Mouse (Mus musculus): ENCODE data around the gene Kmo. TPM values are rescaled to one million over a fixed set of nuclear protein-coding genes. Genes with fewer than 3 reads are reported as not detected.

Gene Kmo
- polyA plus RNA-seq, 1 experiment, result 11.4 TPM

DNA sequence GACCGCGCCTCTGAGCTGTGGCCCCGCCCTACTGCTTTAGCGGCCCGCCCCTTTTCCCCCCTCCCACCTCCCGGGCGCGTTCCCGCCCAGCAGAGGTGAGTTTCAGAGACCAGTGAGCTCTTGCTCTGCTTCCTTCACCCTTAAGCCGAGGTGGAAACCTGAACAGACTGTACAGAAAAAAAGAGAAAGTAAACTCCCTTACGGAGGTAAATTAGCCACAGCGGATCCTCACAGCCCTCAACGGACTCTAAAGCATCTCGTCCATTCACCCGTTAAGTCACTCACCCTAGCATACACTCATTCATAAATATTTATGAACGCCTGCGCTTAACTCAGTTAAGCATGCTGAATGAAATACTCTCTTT, 72.8 kb downstream of the Kmo start:
- no peaks in the 10 kb centered on the region for H3K4me1 ChIP-seq (ENCODE audit: control insufficient read depth, insufficient read depth, low read length)
- no peak for TF ChIP-seq CTCF (IDR thresholded peaks at IDR 0.05; ENCODE audit: control insufficient read depth, insufficient read depth, low read length)
- no peak for TF ChIP-seq POLR2A (IDR thresholded peaks at IDR 0.05; ENCODE audit: borderline replicate concordance, control insufficient read depth, low read depth, low read length)
- WGBS, result under 1% methylated on average over 17 of the region's 17 CpGs
- H3K27ac ChIP-seq (ENCODE audit: control insufficient read depth, insufficient read depth, low read depth, low read length, poor library complexity), result no peak overlapping the region
- peak overlapping the region; percentile 65 for H3K4me3 ChIP-seq (replicated peaks; ENCODE audit: control insufficient read depth, low read depth, low read length)

DNA sequence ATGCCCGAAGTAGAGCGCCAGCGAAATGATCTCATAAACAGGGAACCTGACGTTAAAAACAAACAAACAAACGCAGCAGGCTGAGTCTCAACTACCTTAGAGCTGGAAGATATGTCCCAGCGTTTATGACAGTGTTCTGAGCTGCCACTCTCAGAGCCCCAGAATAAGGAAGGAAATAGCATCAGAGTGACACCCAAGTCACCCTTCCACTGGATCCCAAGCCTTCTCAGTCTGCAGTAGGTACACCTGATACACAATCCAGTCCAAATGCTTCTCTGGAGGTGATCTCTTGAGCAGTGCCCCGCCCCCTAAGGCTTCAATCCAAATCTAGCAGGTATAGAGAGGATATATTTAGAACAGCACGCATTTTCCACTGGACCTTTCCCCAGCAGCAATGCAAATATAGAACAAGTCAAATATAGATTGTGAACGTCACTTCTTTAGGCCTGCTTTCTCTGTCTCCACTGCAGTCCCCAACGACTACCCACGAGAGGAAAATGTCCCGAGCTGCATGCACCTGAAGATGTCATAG, 73.3 kb downstream of the Kmo start:
- H3K4me3 ChIP-seq (replicated peaks; ENCODE audit: control insufficient read depth, low read depth, low read length), result no peak overlapping the region
- 33% methylated on average over 12 of the region's 12 CpGs for WGBS
- H3K27ac ChIP-seq (ENCODE audit: control insufficient read depth, insufficient read depth, low read depth, low read length, poor library complexity), result no peak overlapping the region
- H3K4me1 ChIP-seq (ENCODE audit: control insufficient read depth, insufficient read depth, low read length), result no peaks in the 10 kb centered on the region
- TF ChIP-seq POLR2A (IDR thresholded peaks at IDR 0.05; ENCODE audit: borderline replicate concordance, control insufficient read depth, low read depth, low read length) (no peak), CTCF (IDR thresholded peaks at IDR 0.05; ENCODE audit: control insufficient read depth, insufficient read depth, low read length) (no peak)

DNA sequence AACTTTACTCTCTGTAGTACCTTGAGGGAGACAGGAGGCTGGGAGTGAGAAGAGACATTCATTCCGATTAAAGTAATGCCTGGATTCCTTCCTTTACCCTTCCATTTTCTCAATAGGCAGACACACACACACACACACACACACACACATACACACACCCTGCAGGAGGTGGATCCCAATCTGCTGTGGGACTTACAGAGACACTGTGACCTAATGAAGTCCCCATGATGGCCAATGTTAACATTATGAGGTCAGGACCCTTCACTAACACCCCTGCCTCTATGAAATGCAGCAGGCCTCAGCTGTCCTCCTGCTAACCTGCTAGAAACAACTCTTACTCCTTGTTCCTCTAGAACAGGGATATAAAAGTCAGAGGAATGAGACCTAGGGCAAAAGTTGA, 78.1 kb downstream of the Kmo start, which contains the start of gene Wdr64:
TSS of gene Wdr64 (plus strand) at position 301 of the 400 bp plus-strand sequence.
- no peak within 1 kb of the TSS for H3K4me3 ChIP-seq (replicated peaks; ENCODE audit: control insufficient read depth, low read depth, low read length)
- WGBS, result 82% methylated on average over 1 of the region's 1 CpGs
- H3K4me1 ChIP-seq (ENCODE audit: control insufficient read depth, insufficient read depth, low read length), result no peaks in the 10 kb centered on the region
- H3K27ac ChIP-seq (ENCODE audit: control insufficient read depth, insufficient read depth, low read depth, low read length, poor library complexity), result no peak within 1 kb of the TSS
- TF ChIP-seq CTCF (IDR thresholded peaks at IDR 0.05; ENCODE audit: control insufficient read depth, insufficient read depth, low read length), result no peak
- no peak for TF ChIP-seq POLR2A (IDR thresholded peaks at IDR 0.05; ENCODE audit: borderline replicate concordance, control insufficient read depth, low read depth, low read length)

DNA sequence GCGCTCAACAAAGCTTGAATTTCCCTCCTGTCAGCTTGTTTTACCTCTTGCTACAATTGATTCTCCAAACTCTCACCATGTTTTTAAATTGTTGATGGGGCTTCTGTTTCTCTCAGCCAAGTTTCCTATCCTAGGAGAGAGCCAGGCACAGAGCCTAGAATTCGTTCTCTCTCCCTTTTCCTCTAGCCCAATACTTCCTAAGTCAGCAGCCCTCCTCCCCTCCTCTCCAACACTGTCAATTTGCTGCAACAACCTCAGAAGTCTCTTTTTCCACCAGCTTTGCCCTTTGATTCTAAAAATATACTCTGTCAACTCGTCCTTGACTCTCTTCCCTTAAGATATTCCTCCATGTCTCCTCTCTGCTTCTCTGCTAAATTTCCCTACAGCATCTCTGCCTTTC, 79.2 kb downstream of the Kmo start:
- no peak overlapping the region for H3K4me3 ChIP-seq (replicated peaks; ENCODE audit: control insufficient read depth, low read depth, low read length)
- 51% methylated on average over 3 of the region's 3 CpGs for WGBS
- TF ChIP-seq CTCF (IDR thresholded peaks at IDR 0.05; ENCODE audit: control insufficient read depth, insufficient read depth, low read length) (no peak), POLR2A (IDR thresholded peaks at IDR 0.05; ENCODE audit: borderline replicate concordance, control insufficient read depth, low read depth, low read length) (no peak)
- no peaks in the 10 kb centered on the region for H3K4me1 ChIP-seq (ENCODE audit: control insufficient read depth, insufficient read depth, low read length)
- H3K27ac ChIP-seq (ENCODE audit: control insufficient read depth, insufficient read depth, low read depth, low read length, poor library complexity), result no peak overlapping the region

DNA sequence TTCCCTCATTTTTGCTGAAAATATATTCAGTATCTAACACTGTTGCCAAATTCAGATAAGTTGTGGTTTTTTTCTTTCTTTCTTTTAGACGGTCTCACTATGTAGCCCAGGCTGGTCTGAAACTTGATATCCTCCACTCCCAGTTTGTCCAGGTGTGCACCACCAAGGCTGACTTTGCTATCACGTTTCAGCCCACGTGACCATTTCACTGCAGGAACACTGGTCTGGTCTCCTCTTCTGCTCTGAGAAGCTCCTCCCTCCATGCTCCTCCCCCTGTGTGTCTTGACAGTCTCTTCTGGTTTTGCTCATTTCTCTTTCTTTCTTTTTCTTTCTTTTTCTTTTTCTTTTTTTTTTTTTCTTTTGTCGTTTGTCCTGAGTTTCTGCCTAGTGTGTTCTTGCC, 79.6 kb downstream of the Kmo start:
- no peaks in the 10 kb centered on the region for H3K4me1 ChIP-seq (ENCODE audit: control insufficient read depth, insufficient read depth, low read length)
- no peak overlapping the region for H3K4me3 ChIP-seq (replicated peaks; ENCODE audit: control insufficient read depth, low read depth, low read length)
- 19% methylated on average over 4 of the region's 4 CpGs for WGBS
- H3K27ac ChIP-seq (ENCODE audit: control insufficient read depth, insufficient read depth, low read depth, low read length, poor library complexity), result no peak overlapping the region
- TF ChIP-seq CTCF (IDR thresholded peaks at IDR 0.05; ENCODE audit: control insufficient read depth, insufficient read depth, low read length) (no peak), POLR2A (IDR thresholded peaks at IDR 0.05; ENCODE audit: borderline replicate concordance, control insufficient read depth, low read depth, low read length) (no peak)

DNA sequence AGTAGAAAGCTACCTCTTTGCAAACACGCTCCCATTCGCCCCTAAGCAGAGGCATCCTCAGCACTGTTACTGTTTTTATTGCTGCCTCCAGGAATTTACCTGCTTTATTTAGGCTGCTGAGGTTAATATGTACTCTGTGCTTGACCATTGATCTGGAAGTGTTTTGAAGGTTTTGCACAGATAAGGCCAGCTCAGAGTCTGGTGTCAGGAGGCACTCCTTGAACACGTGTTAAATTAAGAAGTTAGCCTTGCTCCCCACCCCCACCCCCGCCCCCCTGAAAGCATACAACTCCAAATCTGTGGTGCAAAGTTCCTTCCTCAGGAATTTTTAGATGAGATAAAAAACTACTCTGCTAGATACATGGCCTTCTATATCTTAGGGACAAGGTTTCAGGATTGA, 81.0 kb downstream of the Kmo start:
- no peak overlapping the region for H3K4me3 ChIP-seq (replicated peaks; ENCODE audit: control insufficient read depth, low read depth, low read length)
- H3K27ac ChIP-seq (ENCODE audit: control insufficient read depth, insufficient read depth, low read depth, low read length, poor library complexity), result no peak overlapping the region
- WGBS, result 64% methylated on average over 4 of the region's 4 CpGs
- TF ChIP-seq CTCF (IDR thresholded peaks at IDR 0.05; ENCODE audit: control insufficient read depth, insufficient read depth, low read length) (no peak), POLR2A (IDR thresholded peaks at IDR 0.05; ENCODE audit: borderline replicate concordance, control insufficient read depth, low read depth, low read length) (no peak)
- H3K4me1 ChIP-seq (ENCODE audit: control insufficient read depth, insufficient read depth, low read length), result no peaks in the 10 kb centered on the region

DNA sequence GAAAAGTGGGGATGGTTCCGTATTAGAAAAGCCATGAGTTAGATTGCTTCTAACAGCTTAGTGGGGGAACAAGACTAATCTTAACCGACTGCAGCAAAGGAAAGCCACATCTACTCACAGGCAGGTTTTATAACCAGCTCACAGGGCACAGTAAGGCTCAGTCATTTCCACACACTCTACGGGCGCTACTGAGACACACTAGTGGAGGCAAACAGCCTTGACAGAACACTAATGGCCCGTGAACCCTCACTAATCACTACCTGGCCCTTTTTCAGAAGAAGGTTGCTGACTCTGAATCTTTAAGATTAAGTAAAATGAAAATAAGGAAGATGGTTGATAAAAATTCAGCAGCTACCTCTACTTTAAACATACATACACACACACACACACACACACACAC, 87.4 kb downstream of the Kmo start:
- Histone ChIP-seq H3K4me1 (ENCODE audit: control insufficient read depth, insufficient read depth, low read length) (no peaks in the 10 kb centered on the region), H3K4me3 (replicated peaks; ENCODE audit: control insufficient read depth, low read depth, low read length) (no peak overlapping the region), H3K27ac (ENCODE audit: control insufficient read depth, insufficient read depth, low read depth, low read length, poor library complexity) (no peak overlapping the region)
- 52% methylated on average over 5 of the region's 5 CpGs for WGBS
- no peak for TF ChIP-seq CTCF (IDR thresholded peaks at IDR 0.05; ENCODE audit: control insufficient read depth, insufficient read depth, low read length)
- TF ChIP-seq POLR2A (IDR thresholded peaks at IDR 0.05; ENCODE audit: borderline replicate concordance, control insufficient read depth, low read depth, low read length), result no peak

DNA sequence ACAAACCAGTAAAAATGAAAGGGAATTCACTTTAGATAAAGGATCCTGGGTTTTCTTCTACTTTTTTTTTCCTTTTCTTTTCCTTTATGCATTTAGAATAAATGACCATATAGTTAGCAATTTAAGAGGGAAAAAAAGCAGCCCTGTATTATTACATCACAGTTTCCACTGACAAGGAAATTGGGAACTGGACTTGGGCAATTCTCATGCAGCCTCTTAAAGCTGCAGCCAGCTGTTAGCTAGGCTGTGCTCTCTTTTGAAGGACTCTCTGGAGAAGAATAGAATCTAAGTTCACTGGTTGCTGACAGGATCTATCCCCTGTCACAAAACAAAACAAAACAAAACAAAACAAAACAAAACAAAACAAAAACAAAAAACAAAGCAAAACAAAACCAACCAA, 87.8 kb downstream of the Kmo start:
- TF ChIP-seq CTCF (IDR thresholded peaks at IDR 0.05; ENCODE audit: control insufficient read depth, insufficient read depth, low read length) (no peak), POLR2A (IDR thresholded peaks at IDR 0.05; ENCODE audit: borderline replicate concordance, control insufficient read depth, low read depth, low read length) (no peak)
- Histone ChIP-seq H3K27ac (ENCODE audit: control insufficient read depth, insufficient read depth, low read depth, low read length, poor library complexity) (no peak overlapping the region), H3K4me1 (ENCODE audit: control insufficient read depth, insufficient read depth, low read length) (no peaks in the 10 kb centered on the region), H3K4me3 (replicated peaks; ENCODE audit: control insufficient read depth, low read depth, low read length) (no peak overlapping the region)

Other genes starting within 250 kb of the Kmo start
- gene Rgs7, start 127.9 kb upstream of the Kmo start, polyA plus RNA-seq (2011; ENCODE audit: insufficient read depth, insufficient read length, low replicate concordance, missing spikeins), result not detected in 2 replicates
- 36.7 and 55.4 TPM in 2 replicates for gene Fh1, start 5.3 kb downstream of the Kmo start, polyA plus RNA-seq (2011; ENCODE audit: insufficient read depth, insufficient read length, low replicate concordance, missing spikeins)
- gene Opn3, start 72.4 kb downstream of the Kmo start, polyA plus RNA-seq (2011; ENCODE audit: insufficient read depth, insufficient read length, low replicate concordance, missing spikeins), result not detected in 2 replicates
- 1.5 and 2.6 TPM in 2 replicates for gene Chml, start 72.5 kb downstream of the Kmo start, polyA plus RNA-seq (2011; ENCODE audit: insufficient read depth, insufficient read length, low replicate concordance, missing spikeins)
- not detected in 2 replicates for gene Wdr64, start 78.2 kb downstream of the Kmo start, polyA plus RNA-seq (2011; ENCODE audit: insufficient read depth, insufficient read length, low replicate concordance, missing spikeins)